Mouse (Mus musculus) E14TG2a.4 (cell line): ENCODE data around the gene Hfe2.
"Not testable (repeated sequence)": the region's sequence is repeated elsewhere in the genome, so short reads cannot be mapped to it uniquely, and the experiment has no call there.

Experiments used
- CTCF ChIP-seq: conservative IDR thresholded peaks from 2 replicates; pipeline ENCODE4 v1.5.1; 2014; ENCODE audit warnings: low read length
- NANOG ChIP-seq: IDR thresholded peaks from 2 replicates; pipeline ENCODE4 v1.6.1; 2014; ENCODE audit warnings: borderline replicate concordance, low read length, mixed read lengths

- not testable (repeated sequence) for TF ChIP-seq CTCF, NANOG
These were observed 17.0 kb upstream of the Hfe2 start for GRCm38 (mm10) chr3:96507966-96508365.
